Mouse (Mus musculus) midbrain, postnatal 0 days (tissue): ENCODE data around the gene Als2. TPM values are rescaled to one million over a fixed set of nuclear protein-coding genes. Genes with fewer than 3 reads are reported as not detected.

ENCODE experiments used
- ATAC-seq: fragments of 200-750 bp; cut with Nextera tagmentation; 2 replicates; pipeline ENCODE4 v1.8.0; 2017; ENCODE audit warnings: moderate number of reproducible peaks, mild to moderate bottlenecking, moderate TSS enrichment, moderate library complexity; ENCODE audit not compliant: low FRiP score
- DNase-seq: peaks from one replicate; pipeline ENCODE4 v3.0.0-alpha.2; 2015; ENCODE audit warnings: low spot score
- H3K27ac ChIP-seq: fragments of 300-500 bp; sonication (generic); 2 replicates; pipeline ENCODE4 v1.5.1; 2014; ENCODE audit warnings: low read depth, mild to moderate bottlenecking, low read length, mixed read lengths
- H3K27me3 ChIP-seq: fragments of 300-500 bp; sonication (generic); 2 replicates; pipeline ENCODE4 v1.6.1; 2014; ENCODE audit warnings: low read length, control low read depth, mixed read lengths; ENCODE audit not compliant: insufficient read depth
- H3K36me3 ChIP-seq: fragments of 300-500 bp; sonication (generic); 2 replicates; pipeline ENCODE4 v1.6.1; 2014; ENCODE audit warnings: low read length, control low read depth, mixed read lengths; ENCODE audit not compliant: insufficient read depth
- H3K4me1 ChIP-seq: fragments of 300-500 bp; sonication (generic); 2 replicates; pipeline ENCODE4 v1.6.1; 2014; ENCODE audit warnings: mild to moderate bottlenecking, control low read depth, antibody characterized with exemption, low read length, mixed read lengths; ENCODE audit not compliant: insufficient read depth
- H3K4me2 ChIP-seq: fragments of 300-500 bp; sonication (generic); 2 replicates; pipeline ENCODE4 v1.6.1; 2014; ENCODE audit warnings: low read depth, mild to moderate bottlenecking, low read length, mixed read lengths; ENCODE audit not compliant: poor library complexity, severe bottlenecking
- H3K4me3 ChIP-seq: fragments of 300-500 bp; sonication (generic); 2 replicates; pipeline ENCODE4 v1.5.1; 2014; ENCODE audit warnings: low read depth, mild to moderate bottlenecking, low read length, moderate library complexity
- H3K9ac ChIP-seq: fragments of 300-500 bp; sonication (generic); replicated peaks from 2 replicates; pipeline ENCODE4 v1.6.1; 2014; ENCODE audit warnings: mild to moderate bottlenecking, low read length, moderate library complexity, mixed read lengths; ENCODE audit not compliant: poor library complexity, severe bottlenecking
- H3K9me3 ChIP-seq: fragments of 300-500 bp; sonication (generic); 2 replicates; pipeline ENCODE4 v1.6.1; 2016; ENCODE audit warnings: low read length, control low read depth
- CTCF ChIP-seq: IDR thresholded peaks from 2 replicates; pipeline ENCODE4 v1.5.1; 2016; ENCODE audit warnings: antibody characterized with exemption, mild to moderate bottlenecking
- WGBS: fragments of 180-500 bp; shearing (Covaris S2); extraction: QIAGEN DNeasy Blood & Tissue Kit; methylation state at CpG from one replicate; pipeline ENCODE4 v1.1.7; 2014; 5-methylcytosine and 5-hydroxymethylcytosine counted together
- polyA plus RNA-seq: library from polyadenylated mRNA; unstranded; fragments of >200 nt; fragmentation: Nextera tagmentation; extraction: Ambion mirVana; gene quantifications from 2 replicates; pipeline ENCODE4 v1.2.1, GENCODE M21; 2015
- total RNA-seq: library from RNA; depleted of rRNA; stranded (reverse); fragments of >200 nt; gene quantifications from 2 replicates; pipeline ENCODE4 v1.2.3, GENCODE M21; 2014

Als2 gene
- total and polyA plus RNA-seq, 2 experiments from 2014 or later = 13.2 to 37.7 TPM

- Histone ChIP-seq H3K9me3 (no peaks in the 10 kb centered on the region), H3K27ac (no peak overlapping the region), H3K4me3 (no peak overlapping the region), H3K9ac (no peak overlapping the region), H3K4me1 (no peaks in the 10 kb centered on the region), H3K27me3 (no peaks in the 10 kb centered on the region), H3K36me3 (peaks cover 63% of the 10 kb centered on the region), H3K4me2 (no peak overlapping the region)
- TF ChIP-seq CTCF = no peak
- DNase-seq (no peak), ATAC-seq (no peak)
- 78% methylated on average over 10 of the region's 10 CpGs for WGBS
Measured at GRCm38 (mm10) chr1:59174514-59175373, 62.3 kb downstream of the Als2 start.

- H3K9ac ChIP-seq = no peak overlapping the region
- no peak for ATAC-seq
- no peak overlapping the region for H3K4me3 ChIP-seq
- no peak overlapping the region for H3K4me2 ChIP-seq
- 91% methylated on average over 5 of the region's 5 CpGs for WGBS
- TF ChIP-seq CTCF = no peak
- H3K27me3 ChIP-seq = no peaks in the 10 kb centered on the region
- no peak overlapping the region for H3K27ac ChIP-seq
- DNase-seq = no peak
- H3K9me3 ChIP-seq = no peaks in the 10 kb centered on the region
- no peaks in the 10 kb centered on the region for H3K4me1 ChIP-seq
- H3K36me3 ChIP-seq = peaks cover 54% of the 10 kb centered on the region
Measured at GRCm38 (mm10) chr1:59173023-59173422, 64.0 kb downstream of the Als2 start.

- peaks cover 56% of the 10 kb centered on the region for H3K36me3 ChIP-seq
- DNase-seq = no peak
Measured at GRCm38 (mm10) chr1:59171875-59172274, 65.2 kb downstream of the Als2 start.

GRCm38 (mm10) chr1:59170290-59170689 is 66.7 kb downstream of the Als2 start:
- ATAC-seq (no peak), DNase-seq (no peak)
- WGBS = 74% methylated on average over 8 of the region's 8 CpGs
- H3K27me3 ChIP-seq = no peaks in the 10 kb centered on the region
- no peak overlapping the region for H3K27ac ChIP-seq
- H3K36me3 ChIP-seq = peaks cover 51% of the 10 kb centered on the region
- no peak overlapping the region for H3K9ac ChIP-seq
- H3K4me1 ChIP-seq = no peaks in the 10 kb centered on the region
- no peak overlapping the region for H3K4me3 ChIP-seq
- peak; percentile 19; the same call in 1 of the 2 replicates for TF ChIP-seq CTCF
- no peak overlapping the region for H3K4me2 ChIP-seq
- no peaks in the 10 kb centered on the region for H3K9me3 ChIP-seq

More at GRCm38 (mm10) chr1:59171875-59172274, 65.2 kb downstream of the Als2 start:
- WGBS = 91% methylated on average over 5 of the region's 5 CpGs
- H3K27me3 ChIP-seq = no peaks in the 10 kb centered on the region
- no peaks in the 10 kb centered on the region for H3K9me3 ChIP-seq
- TF ChIP-seq CTCF = no peak
- no peak overlapping the region for H3K27ac ChIP-seq
- no peak for ATAC-seq
- no peaks in the 10 kb centered on the region for H3K4me1 ChIP-seq
- H3K4me2 ChIP-seq = no peak overlapping the region
- H3K9ac ChIP-seq = no peak overlapping the region
- no peak overlapping the region for H3K4me3 ChIP-seq

- 89% methylated on average over 6 of the region's 6 CpGs for WGBS
- DNase-seq = no peak
- TF ChIP-seq CTCF = no peak
- H3K4me3 ChIP-seq = no peak overlapping the region
- no peak for ATAC-seq
- no peak overlapping the region for H3K4me2 ChIP-seq
- no peaks in the 10 kb centered on the region for H3K4me1 ChIP-seq
- H3K36me3 ChIP-seq = peaks cover 45% of the 10 kb centered on the region
- H3K27me3 ChIP-seq = no peaks in the 10 kb centered on the region
- no peaks in the 10 kb centered on the region for H3K9me3 ChIP-seq
- no peak overlapping the region for H3K9ac ChIP-seq
- no peak overlapping the region for H3K27ac ChIP-seq
Measured at GRCm38 (mm10) chr1:59169586-59169985, 67.4 kb downstream of the Als2 start.

- no peak for TF ChIP-seq CTCF
- H3K4me1 ChIP-seq = no peaks in the 10 kb centered on the region
- H3K9me3 ChIP-seq = no peaks in the 10 kb centered on the region
- DNase-seq (no peak), ATAC-seq (no peak)
- H3K4me2 ChIP-seq = no peak overlapping the region
- no peaks in the 10 kb centered on the region for H3K27me3 ChIP-seq
- H3K27ac ChIP-seq = no peak overlapping the region
- no peak overlapping the region for H3K9ac ChIP-seq
- peaks cover 45% of the 10 kb centered on the region for H3K36me3 ChIP-seq
- no peak overlapping the region for H3K4me3 ChIP-seq
- 93% methylated on average over 2 of the region's 2 CpGs for WGBS
Measured at GRCm38 (mm10) chr1:59168556-59168955, 68.5 kb downstream of the Als2 start.
